Mouse (Mus musculus) olfactory bulb, adult 2 months (tissue): ENCODE data around the gene Spata13.

Experiments used
- CTCF ChIP-seq: fragments of 200-500 bp; IDR thresholded peaks from 2 replicates; pipeline ENCODE4 v1.5.1; 2012; ENCODE audit warnings: low read depth, mild to moderate bottlenecking, low read length, moderate library complexity; ENCODE audit not compliant: insufficient read depth
- POLR2A ChIP-seq: fragments of 200-500 bp; IDR thresholded peaks from 2 replicates; pipeline ENCODE4 v1.6.1; 2012; ENCODE audit warnings: mild to moderate bottlenecking, low read depth, low read length, moderate library complexity; ENCODE audit not compliant: insufficient read depth

GRCm38 (mm10) chr14:60715686-60716085, 81.9 kb downstream of the Spata13 start:
- TF ChIP-seq CTCF (no peak), POLR2A (no peak)
